Mouse (Mus musculus) layer of hippocampus, adult 9-11 months (tissue): ENCODE measurements around the gene Wsb2.
"Not testable (repeated sequence)": the region's sequence is repeated elsewhere in the genome, so short reads cannot be mapped to it uniquely, and the experiment has no call there.

Experiments
- DNase-seq: peaks from one replicate; pipeline ENCODE4 v3.0.0; 2022

Wsb2 gene

DNA sequence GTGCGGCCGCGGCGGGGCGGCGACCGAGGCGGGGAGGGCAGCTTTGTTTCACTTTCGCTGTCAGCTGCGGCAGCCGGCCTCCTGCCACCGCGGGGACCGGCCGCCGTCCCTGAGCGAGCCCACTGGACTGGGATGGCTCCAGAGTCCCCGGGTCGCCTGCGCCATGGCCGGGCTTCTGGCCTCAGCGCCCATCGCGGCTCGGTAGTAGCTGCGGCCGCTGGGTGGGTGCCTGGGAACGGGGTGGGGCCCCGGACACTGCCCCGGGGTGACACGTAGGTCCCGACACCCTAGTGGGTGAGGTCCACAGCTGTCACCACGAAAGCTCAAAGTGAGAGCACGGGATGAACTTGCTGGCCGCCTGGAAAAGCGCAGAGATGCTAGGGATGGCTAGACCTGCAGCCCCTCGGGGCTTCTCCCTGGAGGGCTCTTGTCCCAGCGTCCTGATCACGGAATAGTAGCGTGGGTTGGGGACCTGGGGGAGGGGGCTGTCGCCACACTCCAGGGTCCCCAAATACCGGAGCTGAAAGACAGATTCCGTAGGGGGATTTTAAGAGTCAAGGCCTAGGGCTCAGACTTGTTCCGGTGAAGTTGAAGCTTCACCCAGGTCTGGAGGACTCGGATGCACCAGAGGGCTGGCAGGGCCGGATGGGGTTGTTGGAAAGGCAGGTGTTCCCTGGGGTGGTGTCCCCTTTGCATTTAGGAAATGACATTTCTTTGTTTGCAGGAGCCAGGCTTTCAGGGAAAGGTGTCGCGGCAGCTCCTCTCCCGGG lies 559 bp downstream of the Wsb2 start:
- DNase-seq, result no peak

DNA sequence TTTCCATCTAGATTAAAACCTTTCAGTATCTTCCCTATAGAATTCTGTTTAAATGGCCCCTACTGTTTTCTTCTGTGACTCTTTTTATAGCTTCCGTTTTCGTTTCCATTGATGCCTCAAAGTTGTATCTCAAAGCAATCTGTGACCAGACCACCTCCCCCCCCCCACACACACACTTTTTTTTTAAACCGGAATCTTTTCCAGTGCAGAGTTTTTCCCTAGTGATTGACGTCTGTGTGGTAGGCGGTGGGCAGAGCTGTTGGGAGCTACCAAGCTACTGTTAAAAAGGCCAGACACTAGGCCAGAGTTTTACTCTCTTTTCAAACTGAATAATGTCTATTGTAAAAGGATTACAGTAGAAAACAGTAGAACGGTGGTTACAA lies 1.1 kb downstream of the Wsb2 start:
- no peak for DNase-seq

DNA sequence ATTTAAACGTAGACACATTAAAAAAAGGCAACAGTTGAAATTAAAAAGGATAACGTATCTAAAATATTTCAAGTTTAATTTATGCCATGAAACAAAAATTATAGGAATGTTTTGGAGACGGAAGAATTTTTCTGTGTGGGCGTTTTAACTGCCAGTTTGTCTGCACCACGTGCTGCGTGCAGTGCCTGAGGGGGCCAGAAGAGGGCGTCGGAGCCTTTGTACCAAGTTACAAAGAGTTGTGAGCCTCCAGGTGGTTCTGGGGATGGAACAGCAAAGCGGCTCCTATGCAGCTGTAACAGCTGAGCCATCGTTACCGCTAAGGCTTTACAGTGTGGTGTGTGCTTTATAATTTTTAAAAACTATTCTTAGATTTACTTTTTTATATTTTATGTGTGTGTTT lies 1.6 kb downstream of the Wsb2 start:
- DNase-seq, result peak; percentile 79

- no peak for DNase-seq
Observed at GRCm38 (mm10) chr5:117359497-117360227, 2.6 kb downstream of the Wsb2 start.

DNA sequence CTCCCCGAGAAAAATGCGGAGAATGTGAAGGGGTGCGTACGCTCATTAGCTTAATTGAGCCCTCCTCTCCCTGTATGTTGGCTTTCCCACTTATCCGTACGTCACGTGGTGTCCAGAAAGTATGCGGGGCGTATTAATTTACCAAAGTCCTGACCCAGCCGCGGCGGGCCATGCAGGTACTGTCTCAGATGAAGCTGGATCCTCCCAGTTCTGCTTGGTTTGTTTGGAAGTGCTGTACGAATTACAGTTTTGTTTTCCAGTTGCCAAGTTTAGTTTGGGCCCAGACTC lies 3.1 kb downstream of the Wsb2 start:
- no peak for DNase-seq

GRCm38 (mm10) chr5:117360631-117361541 lies 3.8 kb downstream of the Wsb2 start:
- no peak for DNase-seq

DNA sequence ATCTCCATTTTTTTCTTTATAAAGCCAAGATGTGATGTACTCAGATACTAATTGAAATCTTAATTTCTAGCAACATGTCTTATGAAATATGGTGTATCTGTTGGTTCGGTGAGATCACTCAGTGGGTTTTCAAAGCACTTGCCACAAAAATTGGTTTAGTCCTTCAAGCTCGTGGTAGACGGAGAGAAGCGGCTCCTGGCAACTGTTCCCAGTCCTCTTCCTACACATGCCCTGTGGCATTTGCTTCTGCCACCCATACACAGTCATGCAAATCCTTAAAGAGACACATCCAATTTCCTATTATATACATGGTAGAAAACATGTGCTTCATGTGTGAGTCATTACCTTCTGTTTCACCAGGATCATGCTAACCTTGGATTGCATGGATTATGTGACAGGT lies 4.5 kb downstream of the Wsb2 start:
- DNase-seq, result peak; percentile 57

DNA sequence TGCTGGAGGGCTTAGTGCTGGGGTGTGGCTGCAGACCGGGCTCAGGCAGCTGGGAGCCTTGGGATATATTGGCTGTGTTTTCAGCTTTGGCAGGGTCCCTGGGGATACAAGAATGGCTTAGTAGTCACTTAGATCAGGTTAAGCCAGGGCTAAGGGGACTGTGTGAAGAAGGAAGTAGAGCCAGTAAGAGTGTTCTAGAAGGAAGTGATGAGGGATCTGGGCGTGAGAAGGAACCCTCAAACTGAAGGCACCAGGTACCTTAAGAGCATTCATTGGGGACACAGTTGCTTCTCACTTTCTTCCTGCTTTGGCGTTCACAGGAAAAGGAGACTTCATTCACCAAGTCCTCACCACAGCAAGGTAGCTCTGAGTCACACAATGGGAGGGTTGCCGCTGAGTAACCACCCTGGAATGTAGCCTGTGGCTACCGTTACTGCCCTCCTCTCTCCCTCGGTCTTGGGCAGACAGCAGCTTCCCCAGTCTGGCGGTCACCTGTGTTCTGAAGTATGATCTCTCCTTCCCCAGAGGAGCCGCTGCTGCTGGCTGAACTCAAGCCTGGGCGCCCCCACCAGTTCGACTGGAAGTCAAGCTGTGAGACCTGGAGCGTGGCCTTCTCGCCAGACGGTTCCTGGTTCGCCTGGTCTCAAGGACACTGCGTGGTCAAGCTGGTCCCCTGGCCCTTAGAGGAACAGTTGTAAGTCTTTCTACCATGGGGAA lies 6.1 kb downstream of the Wsb2 start:
- DNase-seq, result no peak

GRCm38 (mm10) chr5:117364821-117365220 lies 7.7 kb downstream of the Wsb2 start:
- no peak for DNase-seq

- DNase-seq, result no peak
Observed at GRCm38 (mm10) chr5:117365904-117366561, 8.9 kb downstream of the Wsb2 start.

DNA sequence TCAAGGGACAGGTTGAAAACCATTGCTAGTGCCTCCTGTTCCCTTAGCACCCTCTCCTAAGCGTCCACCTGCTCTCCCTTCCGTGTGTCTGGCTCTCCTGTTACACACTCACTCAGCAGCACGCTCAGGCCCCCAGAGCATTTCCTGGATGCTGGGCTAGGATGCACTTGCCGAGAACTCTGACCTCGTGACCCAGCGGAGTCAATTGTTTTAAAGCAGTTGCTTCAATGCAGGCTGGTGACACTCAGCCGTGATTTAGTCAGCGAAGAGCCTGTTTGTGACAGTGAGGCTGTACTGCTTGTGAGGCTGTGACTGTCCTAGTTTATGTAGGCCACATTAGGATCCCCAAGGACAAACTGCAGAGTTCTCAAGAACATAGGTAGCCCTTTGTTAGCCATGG lies 10.1 kb downstream of the Wsb2 start:
- no peak for DNase-seq

- DNase-seq, result no peak
Observed at GRCm38 (mm10) chr5:117370592-117370991, 13.5 kb downstream of the Wsb2 start.

- no peak for DNase-seq
Observed at GRCm38 (mm10) chr5:117373418-117373817, 16.3 kb downstream of the Wsb2 start.

GRCm38 (mm10) chr5:117374372-117375049 lies 17.4 kb downstream of the Wsb2 start:
- peak; percentile 44 for DNase-seq

- DNase-seq, result peak; percentile 37
Observed at GRCm38 (mm10) chr5:117376331-117376761, 19.2 kb downstream of the Wsb2 start.

- not testable (repeated sequence) for DNase-seq
Observed at GRCm38 (mm10) chr5:117377731-117378130, 20.6 kb downstream of the Wsb2 start.

- DNase-seq, result no peak
Observed at GRCm38 (mm10) chr5:117380199-117380598, 23.1 kb downstream of the Wsb2 start.

DNA sequence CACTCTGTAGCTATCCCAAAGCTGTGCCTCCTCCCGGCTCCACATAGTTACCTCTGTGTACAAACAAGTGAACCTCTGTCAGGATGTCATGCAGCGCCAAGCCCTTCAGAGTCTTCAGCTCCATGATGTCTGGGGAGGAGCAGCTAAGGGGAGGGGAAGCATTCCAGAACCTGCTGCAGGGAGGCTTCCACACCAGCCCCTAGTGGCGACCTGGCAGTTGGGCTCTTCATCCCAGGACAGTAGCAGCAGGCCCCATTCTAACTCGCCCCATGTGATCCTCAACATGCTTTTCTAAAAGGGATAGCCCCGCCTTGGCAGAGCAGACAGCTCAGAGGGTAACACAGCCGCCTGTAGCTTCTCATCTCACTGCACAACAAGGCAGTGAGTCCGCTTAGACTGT lies 24.7 kb downstream of the Wsb2 start:
- no peak for DNase-seq

- DNase-seq, result no peak
Observed at GRCm38 (mm10) chr5:117383198-117383597, 26.1 kb downstream of the Wsb2 start.

- DNase-seq, result no peak
Observed at GRCm38 (mm10) chr5:117388296-117388751, 31.2 kb downstream of the Wsb2 start.

DNA sequence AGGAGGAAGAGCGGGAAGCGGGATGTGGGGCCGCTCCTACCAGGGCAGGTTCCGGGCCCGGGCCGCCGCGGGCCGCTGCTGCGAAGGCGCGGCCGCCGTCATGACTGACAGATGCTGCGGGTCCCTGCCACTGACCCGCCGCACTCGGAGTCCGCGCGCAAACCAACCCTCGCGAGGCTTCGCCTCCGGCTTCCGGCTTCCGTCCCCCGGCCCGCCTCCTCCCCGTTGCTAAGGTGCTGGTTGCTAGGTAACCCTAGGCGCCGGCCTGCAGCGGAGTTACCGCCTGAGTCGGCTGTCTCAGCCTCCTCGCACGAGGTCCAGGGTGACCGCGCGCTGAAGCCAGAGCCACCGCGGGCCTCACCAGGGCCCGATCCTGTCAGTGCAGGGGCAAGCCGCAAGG lies 31.8 kb downstream of the Wsb2 start, which contains the start of gene Rfc5:
Gene Rfc5 (minus strand): TSS at position 171 of the 400 bp plus-strand sequence.
- DNase-seq, result peak; percentile 93
